9 mouse cellular contexts compared by ENCODE assay signal in the genomic region with DNA sequence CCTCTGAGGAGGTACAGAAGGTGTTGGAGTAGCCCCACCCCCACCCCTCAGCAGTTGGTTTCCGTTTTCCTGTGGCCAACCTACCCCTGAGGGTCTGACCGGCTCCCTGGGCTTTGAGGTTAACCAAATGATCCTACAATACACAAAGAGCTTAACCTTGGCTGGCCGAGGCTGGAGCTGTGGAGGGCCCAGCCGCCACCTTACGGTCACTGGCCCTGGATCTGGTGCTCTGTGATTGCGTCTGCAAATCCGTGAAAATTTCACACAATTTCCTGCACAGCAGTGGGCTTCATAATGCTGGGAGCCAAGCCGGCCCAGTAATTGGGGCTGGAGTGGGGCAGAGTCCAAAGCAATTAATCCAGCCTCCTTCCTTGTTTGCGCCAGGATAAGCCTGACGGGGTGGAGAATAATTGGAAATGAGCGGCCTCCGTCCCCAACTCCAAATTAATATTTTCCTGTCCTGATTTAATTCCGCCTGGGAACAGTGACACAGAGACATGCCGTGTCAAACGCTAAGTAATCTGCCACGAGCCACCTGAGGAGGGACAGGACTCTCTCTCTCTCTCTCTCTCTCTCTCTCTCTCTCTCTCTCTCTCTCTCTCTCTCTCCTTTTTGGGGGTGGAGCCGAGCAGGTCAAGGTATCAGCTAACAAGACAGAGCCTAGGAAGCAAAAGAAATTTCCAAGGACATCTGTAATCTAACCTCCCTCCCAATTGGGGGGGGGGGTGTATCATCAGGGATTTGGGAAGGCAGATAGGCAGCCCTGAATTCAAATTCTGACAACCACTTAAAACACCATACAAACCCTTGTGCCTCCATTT.
DNase-seq lines count a peak whose midpoint lies in the region; ATAC-seq and TF ChIP-seq lines count a peak whose summit lies in the region.
"Had no signal": no experiment of that assay in that cellular context is flagged by ENCODE, and none has a peak within 500 bp of the region (broad histone marks: within the 10 kb centered on the region; RNA-seq: fewer than 3 reads in every experiment).

No protein-coding gene starts in this region.

- H3K27ac ChIP-seq in forebrain, embryonic 10.5 days, result peak overlapping the region; percentile 9; the same call in 1 of the 2 replicates
- no peak overlapping the region for H3K27ac ChIP-seq in forebrain, postnatal 0 days (ENCODE audit: low read depth, low read length)
- H3K27ac ChIP-seq in intestine, embryonic 16.5 days (ENCODE audit: low read length), result peak overlapping the region; percentile 81
- H3K27ac ChIP-seq in midbrain, embryonic 16.5 days (ENCODE audit: low read length), result 0 out of 2 replicates have a peak overlapping the region, but pooled peaks have one; percentile 28
- H3K27ac ChIP-seq in thymus, adult 2 months (ENCODE audit: control insufficient read depth, insufficient read depth, low read length), result no peak overlapping the region

- H3K9me3 ChIP-seq in forebrain, embryonic 10.5 days, result no peaks in the 10 kb centered on the region
- no peaks in the 10 kb centered on the region for H3K9me3 ChIP-seq in forebrain, postnatal 0 days (ENCODE audit: low read length)
- no peaks in the 10 kb centered on the region for H3K9me3 ChIP-seq in intestine, embryonic 16.5 days (ENCODE audit: control insufficient read depth, low read length)
- no peaks in the 10 kb centered on the region for H3K9me3 ChIP-seq in midbrain, embryonic 16.5 days (replicated peaks; ENCODE audit: control insufficient read depth, low read length, poor library complexity, severe bottlenecking)

- H3K4me2 ChIP-seq in forebrain, postnatal 0 days (ENCODE audit: low read depth), result no peak overlapping the region
- H3K4me2 ChIP-seq in intestine, embryonic 16.5 days (ENCODE audit: low read depth, low read length), result peak overlapping the region; percentile 44
- H3K4me2 ChIP-seq in midbrain, embryonic 16.5 days (ENCODE audit: low read length), result peak overlapping the region; percentile 16

- no peak for TF ChIP-seq CTCF in forebrain, postnatal 0 days (IDR thresholded peaks at IDR 0.05; ENCODE audit: low read depth)
- no peak for TF ChIP-seq CTCF in thymus, adult 2 months (IDR thresholded peaks at IDR 0.05; ENCODE audit: borderline replicate concordance, control insufficient read depth, extremely low read depth, insufficient read depth, low read length, poor library complexity)

- TF ChIP-seq POLR2A in thymus, adult 2 months (IDR thresholded peaks at IDR 0.05; ENCODE audit: control insufficient read depth, extremely low read depth, insufficient read depth, low read length, poor library complexity), result no peak

- H3K4me1 ChIP-seq in forebrain, embryonic 10.5 days, result peaks cover 26% of the 10 kb centered on the region
- H3K4me1 ChIP-seq in forebrain, postnatal 0 days (ENCODE audit: insufficient read depth), result no peaks in the 10 kb centered on the region
- 0 out of 2 replicates have a peak, but pooled peaks cover 6% of the 10 kb centered on the region for H3K4me1 ChIP-seq in intestine, embryonic 16.5 days (ENCODE audit: control insufficient read depth, insufficient read depth, low read length)
- peaks cover 6% of the 10 kb centered on the region; the same call in 1 of the 2 replicates for H3K4me1 ChIP-seq in midbrain, embryonic 16.5 days (ENCODE audit: control insufficient read depth, insufficient read depth, low read length)
- H3K4me1 ChIP-seq in thymus, adult 2 months (replicated peaks; ENCODE audit: control insufficient read depth, insufficient read depth, low read length), result no peaks in the 10 kb centered on the region

- H3K27me3 ChIP-seq in forebrain, embryonic 10.5 days (ENCODE audit: poor library complexity, severe bottlenecking), result peaks cover 77% of the 10 kb centered on the region
- H3K27me3 ChIP-seq in forebrain, postnatal 0 days (ENCODE audit: insufficient read depth, low read length), result 0 out of 2 replicates have a peak, but pooled peaks cover 3% of the 10 kb centered on the region
- no peaks in the 10 kb centered on the region for H3K27me3 ChIP-seq in intestine, embryonic 16.5 days (replicated peaks; ENCODE audit: control insufficient read depth, insufficient read depth, low read length)
- H3K27me3 ChIP-seq in midbrain, embryonic 16.5 days (ENCODE audit: control insufficient read depth, insufficient read depth, low read depth, low read length), result no peaks in the 10 kb centered on the region
- no peaks in the 10 kb centered on the region; the same call in 1 of the 2 replicates for H3K27me3 ChIP-seq in thymus, adult 2 months (ENCODE audit: control insufficient read depth, insufficient read depth, low read length)

- H3K36me3 ChIP-seq in forebrain, embryonic 10.5 days (replicated peaks), result no peaks in the 10 kb centered on the region
- no peaks in the 10 kb centered on the region for H3K36me3 ChIP-seq in forebrain, postnatal 0 days (ENCODE audit: insufficient read depth)
- no peaks in the 10 kb centered on the region for H3K36me3 ChIP-seq in intestine, embryonic 16.5 days (ENCODE audit: control insufficient read depth, insufficient read depth, low read length)
- H3K36me3 ChIP-seq in midbrain, embryonic 16.5 days (ENCODE audit: control insufficient read depth, insufficient read depth, low read length), result no peaks in the 10 kb centered on the region
- H3K36me3 ChIP-seq in thymus, adult 2 months (ENCODE audit: control insufficient read depth, insufficient read depth, low read length), result no peaks in the 10 kb centered on the region

- no peak overlapping the region for H3K9ac ChIP-seq in forebrain, postnatal 0 days
- H3K9ac ChIP-seq in intestine, embryonic 16.5 days (ENCODE audit: low read depth, low read length), result 0 out of 2 replicates have a peak overlapping the region, but pooled peaks have one; percentile 33
- peak overlapping the region; percentile 13; the same call in 1 of the 2 replicates for H3K9ac ChIP-seq in midbrain, embryonic 16.5 days (ENCODE audit: low read depth, low read length)

- ATAC-seq in forebrain, postnatal 0 days, result no peak
- peak; percentile 94 for ATAC-seq in intestine, embryonic 16.5 days
- ATAC-seq in midbrain, embryonic 16.5 days, result peak; percentile 36; the same call in 1 of the 2 replicates
- no peak for ATAC-seq in CD4-positive, CD25-positive, alpha-beta regulatory T cell, adult 4 months

- DNase-seq in forebrain, embryonic 10.5 days (ENCODE audit: extremely low spot score, low spot score), result peak; percentile 36
- no peak for DNase-seq in forebrain, postnatal 0 days
- peak; percentile 60 for DNase-seq in cerebellum, adult 9-11 months
- no peak for DNase-seq in B cell, adult 2 months
- no peak for DNase-seq in thymus, adult 2 months
- DNase-seq: heart, postnatal 36 days had no signal

- no peak overlapping the region for H3K4me3 ChIP-seq in forebrain, embryonic 10.5 days
- no peak overlapping the region for H3K4me3 ChIP-seq in forebrain, postnatal 0 days (ENCODE audit: low read depth, low read length)
- peak overlapping the region; percentile 29 for H3K4me3 ChIP-seq in intestine, embryonic 16.5 days (ENCODE audit: low read length)
- H3K4me3 ChIP-seq in midbrain, embryonic 16.5 days (ENCODE audit: low read depth, low read length), result no peak overlapping the region
- no peak overlapping the region for H3K4me3 ChIP-seq in thymus, adult 2 months (ENCODE audit: control insufficient read depth, insufficient read depth, low read length)

- WGBS in forebrain, embryonic 10.5 days, result 17% methylated on average over 17 of the region's 17 CpGs
- WGBS in forebrain, postnatal 0 days, result 12% methylated on average over 17 of the region's 17 CpGs
- WGBS in intestine, embryonic 16.5 days, result 14% methylated on average over 17 of the region's 17 CpGs
- 12% methylated on average over 17 of the region's 17 CpGs for WGBS in midbrain, embryonic 16.5 days
- WGBS in thymus, adult 2 months, result 32% methylated on average over 17 of the region's 17 CpGs

Comparison
In these comparisons a context has a peak if more than half of its experiments do, and no peak if none do; other contexts are left out.
1. DNase-seq: peak in forebrain, embryonic 10.5 days (single experiment) and cerebellum, adult 9-11 months (single experiment); none in forebrain, postnatal 0 days (single experiment), B cell, adult 2 months (0 of 2) and thymus, adult 2 months (single experiment).
2. H3K27ac ChIP-seq: peak in forebrain, embryonic 10.5 days (single experiment), intestine, embryonic 16.5 days (single experiment) and midbrain, embryonic 16.5 days (single experiment); none in forebrain, postnatal 0 days (single experiment) and thymus, adult 2 months (single experiment).
3. ATAC-seq: peak in intestine, embryonic 16.5 days (single experiment) and midbrain, embryonic 16.5 days (single experiment); none in forebrain, postnatal 0 days (single experiment) and CD4-positive, CD25-positive, alpha-beta regulatory T cell, adult 4 months (single experiment).